Mouse (Mus musculus) liver, embryonic 15.5 days (tissue): ENCODE data around the gene Gm21992. TPM values are rescaled to one million over a fixed set of nuclear protein-coding genes. Genes with fewer than 3 reads are reported as not detected.

Experiments
- ATAC-seq: fragments of 200-750 bp; cut with Nextera tagmentation; 2 replicates; pipeline ENCODE4 v1.8.0; 2017; ENCODE audit warnings: moderate number of reproducible peaks, mild to moderate bottlenecking, moderate library complexity; ENCODE audit not compliant: insufficient read depth
- H3K27ac ChIP-seq: fragments of 300-500 bp; sonication (generic); replicated peaks from 2 replicates; pipeline ENCODE4 v1.5.1; 2015; ENCODE audit warnings: mild to moderate bottlenecking, inconsistent platforms
- H3K27me3 ChIP-seq: fragments of 300-500 bp; sonication (generic); 2 replicates; pipeline ENCODE4 v1.6.1; 2015; ENCODE audit warnings: mild to moderate bottlenecking, inconsistent platforms
- H3K36me3 ChIP-seq: fragments of 300-500 bp; sonication (generic); replicated peaks from 2 replicates; pipeline ENCODE4 v1.6.1; 2015; ENCODE audit warnings: moderate library complexity, mild to moderate bottlenecking, inconsistent platforms
- H3K4me1 ChIP-seq: fragments of 300-500 bp; sonication (generic); replicated peaks from 2 replicates; pipeline ENCODE4 v1.6.1; 2015; ENCODE audit warnings: inconsistent platforms
- H3K4me2 ChIP-seq: fragments of 300-500 bp; sonication (generic); 2 replicates; pipeline ENCODE4 v1.6.1; 2015; ENCODE audit warnings: moderate library complexity, mild to moderate bottlenecking, inconsistent platforms
- H3K4me3 ChIP-seq: fragments of 300-500 bp; sonication (generic); replicated peaks from 2 replicates; pipeline ENCODE4 v1.5.1; 2015; ENCODE audit warnings: mild to moderate bottlenecking, inconsistent platforms
- H3K9ac ChIP-seq: fragments of 300-500 bp; sonication (generic); 2 replicates; pipeline ENCODE4 v1.6.1; 2015; ENCODE audit warnings: moderate library complexity, mild to moderate bottlenecking, inconsistent platforms
- H3K9me3 ChIP-seq: fragments of 300-500 bp; sonication (generic); replicated peaks from 2 replicates; pipeline ENCODE4 v1.6.1; 2016; ENCODE audit warnings: inconsistent platforms
- WGBS: fragments of 180-500 bp; shearing (Covaris S2); methylation state at CpG from one replicate; pipeline ENCODE4 v1.1.7; 2015; ENCODE audit warnings: mixed read lengths; ENCODE audit not compliant: insufficient replicate concordance; 5-methylcytosine and 5-hydroxymethylcytosine counted together
- polyA plus RNA-seq: library from polyadenylated mRNA; unstranded; fragments of >200 nt; fragmentation: Nextera tagmentation; extraction: Ambion mirVana; gene quantifications from 2 replicates; pipeline ENCODE4 v1.2.1, GENCODE M21; 2015

Gene Gm21992
- polyA plus RNA-seq, 1 experiment from 2014 or later = 12.7 TPM

DNA sequence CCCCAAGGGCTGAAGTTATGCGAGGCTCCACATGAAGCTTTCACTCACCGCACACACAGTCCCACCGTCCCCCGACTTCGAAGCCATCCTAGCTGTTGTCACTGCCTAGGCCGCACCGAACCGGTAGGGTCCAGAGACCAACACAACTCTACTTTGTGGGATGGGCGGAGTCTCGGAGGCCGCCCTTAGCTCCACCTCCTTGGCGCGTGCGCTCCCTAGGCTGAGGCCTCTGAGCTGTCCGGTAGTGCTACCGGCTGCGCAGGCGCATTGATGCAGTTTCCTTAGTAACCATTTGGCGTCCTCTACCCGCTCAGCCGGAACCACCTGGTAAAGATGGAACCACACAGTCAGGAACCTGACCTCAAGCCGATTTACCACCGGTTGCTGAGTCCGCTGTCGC, 27.7 kb upstream of the Gm21992 start, which contains the start of the genes Ccs and Ccdc87:
TSS of gene Ccs (minus strand) at position 184 of the 400 bp plus-strand sequence.
TSS of gene Ccdc87 (plus strand) at position 218 of the 400 bp plus-strand sequence.
- Histone ChIP-seq H3K4me2 (peak within 1 kb of the TSS; percentile 96), H3K36me3 (no peaks in the 10 kb centered on the region), H3K4me1 (peaks cover 48% of the 10 kb centered on the region), H3K4me3 (peak within 1 kb of the TSS; percentile 67), H3K9ac (peak within 1 kb of the TSS; percentile 76), H3K27ac (peak within 1 kb of the TSS; percentile 79), H3K27me3 (peaks cover 44% of the 10 kb centered on the region), H3K9me3 (no peaks in the 10 kb centered on the region)
- WGBS = under 1% methylated on average over 25 of the region's 25 CpGs
- peak; percentile 97 for ATAC-seq

DNA sequence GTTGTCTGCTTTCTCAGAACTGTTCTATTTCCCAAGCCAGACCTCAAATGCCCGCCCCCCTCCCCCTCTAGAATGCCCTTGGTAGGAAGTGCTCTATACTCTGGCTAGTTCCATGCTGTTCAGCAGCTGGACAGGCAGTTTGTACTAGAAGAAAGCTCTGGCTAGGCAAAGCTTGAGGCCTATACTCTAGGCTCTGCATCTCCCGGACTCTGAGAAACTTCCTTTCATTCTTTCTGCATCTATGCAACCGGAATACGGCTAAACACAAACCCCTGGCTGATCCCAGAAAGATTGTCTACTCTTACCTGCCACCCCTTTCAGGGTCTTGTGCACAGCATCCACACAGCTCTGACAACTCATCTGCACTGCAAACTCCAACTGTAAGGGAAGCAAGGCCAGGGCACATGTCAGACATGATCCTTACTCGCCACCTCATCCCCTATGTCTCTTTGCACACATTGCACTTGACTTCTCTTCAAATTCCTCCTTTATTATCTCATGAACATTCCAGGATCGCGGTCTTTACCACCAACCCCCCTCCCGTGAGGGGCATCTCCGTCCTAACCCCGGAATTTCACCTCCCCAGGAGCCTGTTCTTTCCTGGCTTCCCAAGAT, 27.2 kb upstream of the Gm21992 start:
- H3K9ac ChIP-seq = peak overlapping the region; percentile 76
- H3K4me2 ChIP-seq = peak overlapping the region; percentile 96
- 28% methylated on average over 10 of the region's 10 CpGs for WGBS
- no peaks in the 10 kb centered on the region for H3K9me3 ChIP-seq
- peaks cover 41% of the 10 kb centered on the region for H3K27me3 ChIP-seq
- H3K4me3 ChIP-seq = peak overlapping the region; percentile 67
- H3K4me1 ChIP-seq = peaks cover 48% of the 10 kb centered on the region
- peak; percentile 43 for ATAC-seq
- peak overlapping the region; percentile 79 for H3K27ac ChIP-seq
- no peaks in the 10 kb centered on the region for H3K36me3 ChIP-seq

DNA sequence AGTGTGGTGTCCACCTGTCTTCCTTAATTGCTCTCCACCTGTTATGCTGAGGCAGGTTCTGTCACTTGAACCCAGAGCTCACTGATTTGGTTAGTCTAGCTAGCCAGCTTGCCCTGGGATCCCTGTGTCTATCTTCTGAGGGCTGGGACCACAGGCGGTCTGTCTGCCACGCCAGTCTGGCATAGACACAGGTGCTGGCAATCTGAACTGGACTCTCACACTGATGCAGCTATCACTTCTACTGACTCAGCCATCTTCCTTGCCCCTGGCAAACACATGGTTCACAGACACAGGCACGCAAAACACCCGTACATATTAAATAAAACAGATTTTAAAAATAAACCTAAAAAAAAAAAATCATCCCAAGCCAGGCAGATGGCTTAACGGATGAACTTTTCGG, 25.6 kb upstream of the Gm21992 start:
- no peak for ATAC-seq
- H3K4me2 ChIP-seq = no peak overlapping the region
- H3K9ac ChIP-seq = no peak overlapping the region
- peaks cover 48% of the 10 kb centered on the region for H3K4me1 ChIP-seq
- H3K27ac ChIP-seq = no peak overlapping the region
- no peaks in the 10 kb centered on the region for H3K9me3 ChIP-seq
- WGBS = 82% methylated on average over 6 of the region's 6 CpGs
- peaks cover 13% of the 10 kb centered on the region for H3K36me3 ChIP-seq
- no peak overlapping the region for H3K4me3 ChIP-seq
- peaks cover 27% of the 10 kb centered on the region for H3K27me3 ChIP-seq

GRCm38 (mm10) chr19:4836096-4836495, 24.7 kb upstream of the Gm21992 start:
- no peak for ATAC-seq
- peaks cover 16% of the 10 kb centered on the region for H3K36me3 ChIP-seq
- H3K4me2 ChIP-seq = no peak overlapping the region
- H3K4me1 ChIP-seq = peaks cover 48% of the 10 kb centered on the region
- peak overlapping the region; percentile 26 for H3K27ac ChIP-seq
- H3K9ac ChIP-seq = no peak overlapping the region
- peaks cover 17% of the 10 kb centered on the region for H3K27me3 ChIP-seq
- H3K4me3 ChIP-seq = no peak overlapping the region
- no peaks in the 10 kb centered on the region for H3K9me3 ChIP-seq
- 75% methylated on average over 2 of the region's 2 CpGs for WGBS

GRCm38 (mm10) chr19:4833977-4834376, 22.6 kb upstream of the Gm21992 start:
- H3K4me2 ChIP-seq = no peak overlapping the region
- peaks cover 35% of the 10 kb centered on the region for H3K4me1 ChIP-seq
- H3K36me3 ChIP-seq = peaks cover 16% of the 10 kb centered on the region
- no peak overlapping the region for H3K27ac ChIP-seq
- no peak overlapping the region for H3K4me3 ChIP-seq
- 87% methylated on average over 8 of the region's 8 CpGs for WGBS
- H3K9ac ChIP-seq = no peak overlapping the region
- no peaks in the 10 kb centered on the region for H3K27me3 ChIP-seq
- ATAC-seq = no peak
- no peaks in the 10 kb centered on the region for H3K9me3 ChIP-seq

DNA sequence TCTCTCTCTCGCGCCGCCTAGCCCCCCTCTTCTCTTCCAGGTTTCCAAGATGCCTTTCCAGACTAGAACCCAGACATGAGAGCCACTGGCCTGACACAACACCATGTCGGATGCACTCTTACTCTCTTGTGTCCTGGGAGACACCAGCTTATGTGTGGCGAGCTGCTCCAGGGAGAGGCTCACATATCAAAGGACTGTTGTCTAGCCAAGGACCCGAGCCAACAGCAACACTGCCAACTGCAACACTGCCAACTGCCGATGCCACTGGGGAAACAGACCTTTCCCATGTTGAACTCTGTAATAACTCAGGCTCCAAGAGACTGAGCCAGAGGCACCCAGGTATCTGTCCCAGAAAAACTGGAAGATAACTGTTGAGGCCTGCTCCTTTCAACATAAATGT, 17.7 kb upstream of the Gm21992 start:
- H3K4me3 ChIP-seq = no peak overlapping the region
- H3K9ac ChIP-seq = no peak overlapping the region
- WGBS = 83% methylated on average over 7 of the region's 7 CpGs
- no peaks in the 10 kb centered on the region for H3K27me3 ChIP-seq
- peaks cover 10% of the 10 kb centered on the region for H3K4me1 ChIP-seq
- H3K9me3 ChIP-seq = no peaks in the 10 kb centered on the region
- peaks cover 36% of the 10 kb centered on the region for H3K36me3 ChIP-seq
- H3K27ac ChIP-seq = no peak overlapping the region
- no peak overlapping the region for H3K4me2 ChIP-seq
- no peak for ATAC-seq

DNA sequence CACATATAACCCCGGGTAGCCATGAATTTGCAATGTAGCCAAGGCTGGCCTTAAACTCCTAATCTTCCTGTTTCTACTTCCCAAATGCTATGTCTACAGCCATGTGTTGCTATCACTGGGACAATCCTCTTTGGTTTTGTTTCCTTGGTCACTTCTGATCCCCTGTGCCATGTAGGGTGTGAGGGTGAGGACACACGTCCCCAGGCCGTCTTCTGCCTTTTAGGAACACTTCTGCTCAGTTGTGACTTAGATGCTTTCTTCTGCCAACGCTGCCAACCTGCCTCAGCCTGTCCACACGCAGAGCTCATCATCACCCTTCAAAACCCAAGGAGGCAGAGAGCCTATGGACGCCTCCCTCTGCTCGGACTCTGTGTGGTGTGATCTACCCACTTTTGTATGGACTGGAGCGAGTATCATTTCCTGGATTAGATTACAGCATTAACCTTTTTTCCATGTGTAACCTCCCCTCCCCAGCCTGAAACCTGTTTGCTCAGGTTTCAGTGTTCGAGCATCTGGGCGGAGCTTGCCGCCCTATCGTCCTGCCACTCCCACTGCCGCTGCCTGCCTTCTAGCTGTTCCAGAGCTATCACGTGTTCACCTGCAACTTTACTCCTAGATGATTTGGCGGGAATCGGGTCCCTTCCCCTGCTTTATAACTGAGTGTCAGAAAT, 17.2 kb upstream of the Gm21992 start:
- H3K4me3 ChIP-seq = no peak overlapping the region
- no peak overlapping the region for H3K4me2 ChIP-seq
- no peaks in the 10 kb centered on the region for H3K9me3 ChIP-seq
- no peak overlapping the region for H3K9ac ChIP-seq
- 72% methylated on average over 16 of the region's 16 CpGs for WGBS
- no peaks in the 10 kb centered on the region for H3K27me3 ChIP-seq
- H3K27ac ChIP-seq = no peak overlapping the region
- peaks cover 10% of the 10 kb centered on the region for H3K4me1 ChIP-seq
- H3K36me3 ChIP-seq = peaks cover 37% of the 10 kb centered on the region
- no peak for ATAC-seq

DNA sequence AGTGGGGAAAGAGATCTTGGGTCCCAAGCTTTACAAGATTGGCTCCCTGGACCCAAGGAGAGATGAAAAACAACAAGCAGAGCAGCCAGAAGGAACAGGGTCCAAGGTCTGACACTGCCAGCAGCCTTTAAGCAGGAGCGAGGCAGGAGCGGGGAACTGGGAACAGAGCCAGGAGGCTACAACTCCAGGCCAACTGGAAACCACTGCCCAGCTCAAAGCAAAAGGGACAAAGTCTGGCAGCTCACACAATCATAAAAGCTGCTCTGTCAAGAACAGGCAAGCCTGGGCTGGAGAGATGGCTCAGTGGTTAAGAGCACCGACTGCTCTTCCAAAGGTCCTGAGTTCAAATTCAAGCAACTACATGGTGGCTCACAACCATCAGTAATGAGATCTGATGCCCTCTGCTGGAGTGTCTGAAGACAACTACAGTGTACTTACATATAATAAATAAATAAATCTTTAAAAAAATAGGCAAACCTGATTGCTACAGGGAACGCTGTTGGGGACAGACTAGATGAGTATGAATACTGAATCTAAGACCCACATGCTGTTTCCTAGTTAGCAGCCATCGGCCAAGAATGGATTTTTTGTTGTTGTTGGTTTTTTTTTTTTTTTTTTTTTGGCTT, 9.4 kb upstream of the Gm21992 start:
- 66% methylated on average over 5 of the region's 5 CpGs for WGBS
- Histone ChIP-seq H3K4me1 (no peaks in the 10 kb centered on the region), H3K4me3 (no peak overlapping the region), H3K9me3 (no peaks in the 10 kb centered on the region), H3K4me2 (no peak overlapping the region), H3K9ac (no peak overlapping the region), H3K27me3 (peaks cover 5% of the 10 kb centered on the region; the same call in 1 of the 2 replicates), H3K36me3 (peaks cover 19% of the 10 kb centered on the region), H3K27ac (no peak overlapping the region)
- ATAC-seq = peak; percentile 70

- Histone ChIP-seq H3K4me1 (peaks cover 2% of the 10 kb centered on the region), H3K27me3 (peaks cover 5% of the 10 kb centered on the region; the same call in 1 of the 2 replicates), H3K4me2 (no peak overlapping the region), H3K27ac (no peak overlapping the region), H3K9ac (no peak overlapping the region), H3K4me3 (no peak overlapping the region), H3K36me3 (no peaks in the 10 kb centered on the region), H3K9me3 (no peaks in the 10 kb centered on the region)
- WGBS = 59% methylated on average over 1 of the region's 1 CpGs
- peak; percentile 51; the same call in 1 of the 2 replicates for ATAC-seq
These were observed 5.9 kb upstream of the Gm21992 start for GRCm38 (mm10) chr19:4817182-4817835.

- no peak for ATAC-seq
- Histone ChIP-seq H3K4me3 (no peak overlapping the region), H3K4me2 (no peak overlapping the region), H3K9ac (no peak overlapping the region), H3K27ac (no peak overlapping the region), H3K9me3 (no peaks in the 10 kb centered on the region), H3K4me1 (peaks cover 22% of the 10 kb centered on the region), H3K36me3 (no peaks in the 10 kb centered on the region), H3K27me3 (no peaks in the 10 kb centered on the region)
- 86% methylated on average over 6 of the region's 6 CpGs for WGBS
These were observed 1.6 kb upstream of the Gm21992 start for GRCm38 (mm10) chr19:4813015-4813414.
